Mouse (Mus musculus) erythroblast, embryonic 14.5 days (primary cell): ENCODE data around the gene Cemip.
A peak's percentile ranks its signal among the peaks of the same experiment; 100 is the strongest.

Experiments
- GATA1 ChIP-seq: IDR thresholded peaks from 2 replicates; pipeline ENCODE4 v1.6.1; 2012; ENCODE audit warnings: low read length, inconsistent platforms, mixed read lengths
- TAL1 ChIP-seq: IDR thresholded peaks from 3 replicates; pipeline ENCODE4 v1.6.1; 2012; ENCODE audit warnings: low read length, inconsistent platforms, mixed read lengths

DNA sequence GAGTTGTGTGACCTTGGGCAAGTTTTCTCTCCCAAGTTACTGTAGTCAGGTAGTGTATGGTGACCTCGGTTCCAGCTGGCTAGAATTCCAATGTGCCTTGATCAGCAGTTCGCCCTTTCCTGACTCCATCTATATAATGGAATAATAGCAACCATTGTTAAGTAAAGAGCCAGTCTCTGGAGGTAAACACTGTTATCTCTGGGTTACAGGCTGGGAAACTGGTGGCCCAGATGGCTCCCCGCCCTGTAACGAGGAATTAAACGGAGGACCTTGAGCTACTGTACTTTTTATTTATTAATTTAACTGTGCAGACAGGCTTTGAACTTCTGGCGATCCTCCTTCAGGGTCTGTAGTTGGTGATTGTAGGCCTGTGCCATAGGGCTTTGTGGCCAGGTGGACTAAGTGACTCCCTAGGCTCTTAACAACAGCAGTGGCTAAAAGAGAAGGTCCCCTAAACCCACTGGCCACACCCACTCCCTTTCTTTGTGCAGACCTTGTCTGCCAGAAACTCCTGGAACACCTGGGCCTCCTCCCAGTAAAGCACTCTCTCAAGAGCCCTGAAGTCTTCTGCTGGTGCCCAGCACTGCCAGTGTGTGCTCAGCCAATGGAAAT, 201.3 kb downstream of the Cemip start:
- peak; percentile 80 for TF ChIP-seq GATA1
- TF ChIP-seq TAL1 = peak; percentile 81
